Mouse (Mus musculus) limb, embryonic 14.5 days (tissue): Measurements from ENCODE around the gene Aunip. TPM values are rescaled to one million over a fixed set of nuclear protein-coding genes. Genes with fewer than 3 reads are reported as not detected.

ENCODE experiments used
- ATAC-seq: fragments of 200-750 bp; cut with Nextera tagmentation; 2 replicates; pipeline ENCODE4 v1.8.0; 2017; ENCODE audit warnings: low read depth, moderate number of reproducible peaks, moderate TSS enrichment; ENCODE audit not compliant: low FRiP score
- DNase-seq: peaks from one replicate; pipeline ENCODE4 v3.0.0-alpha.2; 2015; ENCODE audit warnings: low spot score
- H3K27ac ChIP-seq: fragments of 300-500 bp; sonication (generic); replicated peaks from 2 replicates; pipeline ENCODE4 v1.5.1; 2014; ENCODE audit warnings: low read depth, mild to moderate bottlenecking, low read length, moderate library complexity, mixed read lengths
- H3K27me3 ChIP-seq: fragments of 300-500 bp; sonication (generic); 2 replicates; pipeline ENCODE4 v1.6.1; 2014; ENCODE audit warnings: low read length, mixed read lengths; ENCODE audit not compliant: control insufficient read depth, insufficient read depth
- H3K36me3 ChIP-seq: fragments of 300-500 bp; sonication (generic); 2 replicates; pipeline ENCODE4 v1.6.1; 2014; ENCODE audit warnings: mild to moderate bottlenecking, low read length, moderate library complexity, mixed read lengths; ENCODE audit not compliant: control insufficient read depth, insufficient read depth
- H3K4me1 ChIP-seq: fragments of 300-500 bp; sonication (generic); 2 replicates; pipeline ENCODE4 v1.6.1; 2014; ENCODE audit warnings: antibody characterized with exemption, low read length, mixed read lengths; ENCODE audit not compliant: control insufficient read depth, insufficient read depth
- H3K4me2 ChIP-seq: fragments of 300-500 bp; sonication (generic); replicated peaks from 2 replicates; pipeline ENCODE4 v1.6.1; 2014; ENCODE audit warnings: low read depth, mild to moderate bottlenecking, low read length, moderate library complexity; ENCODE audit not compliant: severe bottlenecking
- H3K4me3 ChIP-seq: fragments of 300-500 bp; sonication (generic); replicated peaks from 2 replicates; pipeline ENCODE4 v1.5.1; 2014; ENCODE audit warnings: low read length
- H3K9ac ChIP-seq: fragments of 300-500 bp; sonication (generic); 2 replicates; pipeline ENCODE4 v1.6.1; 2014; ENCODE audit warnings: mild to moderate bottlenecking, low read depth, low read length, moderate library complexity; ENCODE audit not compliant: severe bottlenecking
- H3K9me3 ChIP-seq: fragments of 300-500 bp; sonication (generic); 2 replicates; pipeline ENCODE4 v1.6.1; 2016; ENCODE audit warnings: low read length; ENCODE audit not compliant: control insufficient read depth
- POLR2A ChIP-seq: fragments of 200-500 bp; IDR thresholded peaks from 2 replicates; pipeline ENCODE4 v1.8.0; 2012; ENCODE audit warnings: inconsistent platforms, mild to moderate bottlenecking, moderate library complexity, borderline replicate concordance; ENCODE audit not compliant: insufficient read depth, insufficient read length; ENCODE audit errors: extremely low read depth
- WGBS: fragments of 180-500 bp; shearing (Covaris S2); extraction: QIAGEN DNeasy Blood & Tissue Kit; methylation state at CpG from one replicate; pipeline ENCODE4 v1.1.7; 2014; 5-methylcytosine and 5-hydroxymethylcytosine counted together
- polyA plus RNA-seq, 2 experiments: library from polyadenylated mRNA; depleted of rRNA in 1 of 2; stranded (reverse) in 1 of 2; unstranded in 1 of 2; fragments of >200 nt; fragmentation: Nextera tagmentation in 1 of 2; extraction: Ambion mirVana in 1 of 2; gene quantifications; 2 replicates each; pipeline versions ENCODE4 v1.2.1 to v1.2.3; 2012 to 2014

Gene Aunip
- polyA plus RNA-seq, 2 experiments, result 3.5 to 10.3 TPM

DNA sequence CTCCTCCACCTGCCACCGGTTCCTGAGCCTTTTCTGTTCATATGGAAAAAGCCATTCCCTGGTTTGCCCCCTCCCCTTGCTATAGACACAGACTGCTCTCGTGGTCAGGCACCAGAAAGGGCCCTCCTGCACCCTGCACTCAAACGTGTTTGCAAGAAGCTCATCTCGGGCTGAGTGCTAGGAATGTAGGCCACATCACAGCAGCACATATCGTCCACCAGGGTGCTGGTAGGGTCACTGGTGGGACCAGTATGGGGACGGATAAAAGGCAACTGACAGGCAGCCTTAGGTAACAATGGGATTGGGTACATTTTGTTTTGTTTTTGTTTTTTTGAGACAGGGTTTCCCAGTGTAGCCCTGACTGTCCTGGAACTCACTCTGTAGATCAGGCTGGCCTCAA, 29.5 kb upstream of the Aunip start:
- H3K4me2 ChIP-seq, result no peak overlapping the region
- H3K27me3 ChIP-seq, result no peaks in the 10 kb centered on the region
- H3K9ac ChIP-seq, result no peak overlapping the region
- DNase-seq (no peak), ATAC-seq (no peak)
- H3K36me3 ChIP-seq, result no peaks in the 10 kb centered on the region
- no peak overlapping the region for H3K4me3 ChIP-seq
- H3K27ac ChIP-seq, result no peak overlapping the region
- H3K9me3 ChIP-seq, result no peaks in the 10 kb centered on the region
- WGBS, result 59% methylated on average over 6 of the region's 6 CpGs
- no peak for TF ChIP-seq POLR2A
- H3K4me1 ChIP-seq, result no peaks in the 10 kb centered on the region

DNA sequence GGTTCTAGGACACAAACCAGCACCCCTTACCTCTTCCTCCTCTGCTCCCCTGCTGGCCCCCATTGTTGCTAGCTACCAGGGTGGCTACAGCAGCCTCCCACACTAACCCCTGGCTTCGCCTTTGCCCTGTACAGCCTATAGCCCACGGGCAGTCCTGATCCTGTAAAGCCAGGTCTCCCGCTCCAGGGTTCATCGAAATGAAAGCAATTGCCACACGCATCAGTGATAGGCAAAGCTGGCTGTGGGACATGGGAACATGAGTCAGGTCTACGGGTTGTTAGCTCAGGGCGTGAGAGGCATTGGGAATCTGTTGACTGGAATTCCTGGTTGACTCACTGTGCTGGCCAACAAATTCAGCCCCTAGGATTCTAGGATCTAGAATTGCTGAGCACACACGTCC, 28.4 kb upstream of the Aunip start:
- Histone ChIP-seq H3K27me3 (no peaks in the 10 kb centered on the region), H3K4me3 (no peak overlapping the region), H3K4me2 (no peak overlapping the region), H3K4me1 (no peaks in the 10 kb centered on the region), H3K9ac (no peak overlapping the region), H3K9me3 (no peaks in the 10 kb centered on the region), H3K27ac (no peak overlapping the region), H3K36me3 (no peaks in the 10 kb centered on the region)
- DNase-seq (no peak), ATAC-seq (no peak)
- 77% methylated on average over 8 of the region's 8 CpGs for WGBS
- TF ChIP-seq POLR2A, result no peak

DNA sequence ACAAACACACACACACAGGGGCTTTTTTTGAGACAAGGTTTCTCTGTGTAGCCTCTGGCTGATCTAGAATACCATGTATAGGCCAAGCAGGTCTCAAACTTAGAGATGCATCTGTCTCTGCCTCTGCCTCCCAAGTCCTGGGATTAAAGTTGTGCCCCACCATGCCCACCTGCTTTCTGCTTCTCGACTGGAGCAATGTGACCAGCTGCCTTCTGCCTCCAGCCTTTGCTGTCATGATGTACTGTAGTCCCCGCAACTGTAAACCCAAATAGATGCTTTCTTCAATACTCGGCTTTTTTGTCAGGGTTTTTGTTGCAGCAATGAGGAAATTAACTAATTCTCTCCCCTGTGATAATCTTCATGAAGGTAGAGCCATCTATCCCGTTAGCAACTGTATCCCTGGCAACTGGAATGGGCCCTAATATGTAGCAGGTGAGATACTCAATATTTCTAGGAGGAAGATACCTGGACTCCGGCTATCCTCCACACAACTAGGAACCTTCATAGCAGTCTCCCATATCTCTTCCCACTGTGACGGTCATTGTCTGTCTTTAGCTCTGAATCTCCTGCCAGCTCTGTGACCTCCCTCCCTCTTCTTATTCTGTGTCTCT, 27.6 kb upstream of the Aunip start:
- H3K9me3 ChIP-seq, result no peaks in the 10 kb centered on the region
- H3K27ac ChIP-seq, result no peak overlapping the region
- WGBS, result 68% methylated on average over 6 of the region's 6 CpGs
- no peak for ATAC-seq
- H3K27me3 ChIP-seq, result no peaks in the 10 kb centered on the region
- no peak overlapping the region for H3K4me2 ChIP-seq
- no peak overlapping the region for H3K4me3 ChIP-seq
- no peak for DNase-seq
- no peak overlapping the region for H3K9ac ChIP-seq
- no peak for TF ChIP-seq POLR2A
- no peaks in the 10 kb centered on the region for H3K4me1 ChIP-seq
- no peaks in the 10 kb centered on the region for H3K36me3 ChIP-seq

DNA sequence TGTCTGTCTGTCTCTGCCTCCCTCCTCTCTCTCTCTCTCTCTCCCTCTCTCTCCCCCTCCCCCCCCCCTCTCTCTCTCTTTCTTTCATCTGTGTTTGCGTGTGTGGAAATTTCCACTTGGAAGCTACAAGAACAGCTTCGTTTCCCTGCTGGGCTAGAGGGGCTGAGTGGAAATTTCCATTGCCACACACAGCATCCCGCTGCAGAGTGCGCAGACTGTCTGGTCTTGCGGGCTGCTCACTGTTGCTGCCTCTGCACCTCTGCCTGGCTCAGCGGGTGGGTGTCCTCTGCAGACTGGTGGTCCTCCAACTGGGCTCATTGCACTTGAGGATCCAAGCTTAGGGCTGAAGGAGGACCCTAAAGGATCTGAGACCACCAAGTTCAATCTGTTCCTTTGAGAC, 27.1 kb upstream of the Aunip start:
- 51% methylated on average over 6 of the region's 6 CpGs for WGBS
- Histone ChIP-seq H3K4me2 (no peak overlapping the region), H3K9ac (no peak overlapping the region), H3K27me3 (no peaks in the 10 kb centered on the region), H3K4me1 (no peaks in the 10 kb centered on the region), H3K36me3 (no peaks in the 10 kb centered on the region), H3K9me3 (no peaks in the 10 kb centered on the region), H3K27ac (no peak overlapping the region), H3K4me3 (no peak overlapping the region)
- DNase-seq (no peak), ATAC-seq (no peak)
- TF ChIP-seq POLR2A, result no peak

DNA sequence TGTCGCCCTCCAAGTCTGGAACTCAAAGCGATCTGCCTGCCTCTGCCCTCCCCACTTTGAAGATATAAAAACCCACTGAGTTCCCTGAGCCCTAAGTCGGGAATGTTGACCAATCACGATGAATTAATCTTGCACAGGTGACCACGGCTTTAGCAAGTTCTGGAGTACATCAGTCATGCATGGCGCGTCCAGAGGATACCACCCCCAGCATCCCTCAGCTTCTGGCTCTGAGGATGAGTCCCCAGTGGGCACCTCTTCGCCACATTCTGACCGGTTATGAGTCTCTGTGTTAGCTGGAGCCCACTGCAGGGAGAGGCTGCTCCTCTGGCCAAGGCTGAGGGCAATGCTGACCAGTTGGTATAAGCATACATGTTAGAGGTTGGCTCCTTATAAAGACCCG, 26.6 kb upstream of the Aunip start:
- 80% methylated on average over 10 of the region's 10 CpGs for WGBS
- H3K9me3 ChIP-seq, result no peaks in the 10 kb centered on the region
- H3K9ac ChIP-seq, result no peak overlapping the region
- no peak for TF ChIP-seq POLR2A
- no peak overlapping the region for H3K27ac ChIP-seq
- no peaks in the 10 kb centered on the region for H3K36me3 ChIP-seq
- no peaks in the 10 kb centered on the region for H3K27me3 ChIP-seq
- no peaks in the 10 kb centered on the region for H3K4me1 ChIP-seq
- DNase-seq, result no peak
- ATAC-seq, result no peak
- no peak overlapping the region for H3K4me2 ChIP-seq
- H3K4me3 ChIP-seq, result no peak overlapping the region
